Mouse (Mus musculus) erythroblast, embryonic 14.5 days (primary cell): Measurements from ENCODE around the gene Lalba. TPM values are rescaled to one million over a fixed set of nuclear protein-coding genes. Genes with fewer than 3 reads are reported as not detected.
"Not testable (repeated sequence)": the region's sequence is repeated elsewhere in the genome, so short reads cannot be mapped to it uniquely, and the experiment has no call there.

Experiments
- H3K27me3 ChIP-seq: 2 replicates; pipeline ENCODE4 v1.6.1; 2012; ENCODE audit warnings: inconsistent platforms; ENCODE audit not compliant: control insufficient read depth
- H3K36me3 ChIP-seq: 2 replicates; pipeline ENCODE4 v1.6.1; 2012; ENCODE audit warnings: mild to moderate bottlenecking, inconsistent platforms; ENCODE audit not compliant: control insufficient read depth
- H3K4me1 ChIP-seq: 2 replicates; pipeline ENCODE4 v1.6.1; 2012; ENCODE audit warnings: inconsistent platforms; ENCODE audit not compliant: control insufficient read depth
- H3K4me3 ChIP-seq: replicated peaks from 2 replicates; pipeline ENCODE3; 2012; ENCODE audit warnings: moderate library complexity, mild to moderate bottlenecking, inconsistent platforms
- H3K9me3 ChIP-seq: 2 replicates; pipeline ENCODE4 v1.6.1; 2012; ENCODE audit warnings: low read length, inconsistent platforms, mixed read lengths; ENCODE audit not compliant: control insufficient read depth
- GATA1 ChIP-seq: IDR thresholded peaks from 2 replicates; pipeline ENCODE4 v1.6.1; 2012; ENCODE audit warnings: low read length, inconsistent platforms, mixed read lengths
- TAL1 ChIP-seq: IDR thresholded peaks from 3 replicates; pipeline ENCODE4 v1.6.1; 2012; ENCODE audit warnings: low read length, inconsistent platforms, mixed read lengths
- polyA plus RNA-seq: library from polyadenylated mRNA; stranded (reverse); fragments of >175 nt; gene quantifications from 2 replicates; pipeline ENCODE4 v1.2.3, GENCODE M21; 2012

Lalba gene
- polyA plus RNA-seq, 1 experiment = not detected

GRCm38 (mm10) chr15:98471539-98471938 lies 11.0 kb downstream of the Lalba start:
- Histone ChIP-seq H3K4me1 (no peaks in the 10 kb centered on the region), H3K4me3 (no peak overlapping the region), H3K9me3 (no peaks in the 10 kb centered on the region), H3K27me3 (no peaks in the 10 kb centered on the region), H3K36me3 (no peaks in the 10 kb centered on the region)
- TF ChIP-seq GATA1 (no peak), TAL1 (no peak)

GRCm38 (mm10) chr15:98469596-98469995 lies 12.9 kb downstream of the Lalba start, which contains the start of gene OR5BS1P:
TSS of gene OR5BS1P (plus strand) at chr15:98469896.
- TF ChIP-seq TAL1 = no peak
- TF ChIP-seq GATA1 = no peak
- Histone ChIP-seq H3K27me3 (no peaks in the 10 kb centered on the region), H3K36me3 (no peaks in the 10 kb centered on the region), H3K4me3 (no peak within 1 kb of the TSS), H3K4me1 (no peaks in the 10 kb centered on the region), H3K9me3 (no peaks in the 10 kb centered on the region)

- no peaks in the 10 kb centered on the region for H3K27me3 ChIP-seq
- TF ChIP-seq GATA1 (no peak), TAL1 (no peak)
- H3K36me3 ChIP-seq = no peaks in the 10 kb centered on the region
- no peaks in the 10 kb centered on the region for H3K4me1 ChIP-seq
- no peaks in the 10 kb centered on the region for H3K9me3 ChIP-seq
- no peak within 1 kb of the TSS for H3K4me3 ChIP-seq
Measured at GRCm38 (mm10) chr15:98452288-98452687, 30.2 kb downstream of the Lalba start, which contains the start of gene Olfr281. TSS of gene Olfr281 (plus strand) at chr15:98452588.

- no peak for TF ChIP-seq TAL1
- no peak for TF ChIP-seq GATA1
- Histone ChIP-seq H3K9me3 (no peaks in the 10 kb centered on the region), H3K27me3 (no peaks in the 10 kb centered on the region), H3K36me3 (no peaks in the 10 kb centered on the region), H3K4me1 (no peaks in the 10 kb centered on the region), H3K4me3 (no peak overlapping the region)
Measured at GRCm38 (mm10) chr15:98448521-98448920, 34.0 kb downstream of the Lalba start.

- Histone ChIP-seq H3K4me3 (no peak overlapping the region), H3K4me1 (no peaks in the 10 kb centered on the region), H3K9me3 (peaks cover 2% of the 10 kb centered on the region; the same call in 1 of the 2 replicates), H3K36me3 (no peaks in the 10 kb centered on the region), H3K27me3 (no peaks in the 10 kb centered on the region)
- TF ChIP-seq GATA1 (no peak), TAL1 (no peak)
Measured at GRCm38 (mm10) chr15:98444561-98444960, 38.0 kb downstream of the Lalba start.

- not testable (repeated sequence) for H3K9me3 ChIP-seq, H3K4me3 ChIP-seq, H3K27me3 ChIP-seq
Measured at GRCm38 (mm10) chr15:98430925-98431324, 51.6 kb downstream of the Lalba start, which contains the start of gene Olfr282. TSS of gene Olfr282 (plus strand) at chr15:98431225.

More at GRCm38 (mm10) chr15:98430925-98431324, 51.6 kb downstream of the Lalba start, which contains the start of gene Olfr282:
- H3K4me1 ChIP-seq, H3K36me3 ChIP-seq: not testable (repeated sequence)

Other genes starting within 250 kb of the Lalba start
- not detected in 2 replicates for gene Olfr286, start 248.3 kb downstream of the Lalba start, polyA plus RNA-seq
- not detected in 2 replicates for gene H1fnt, start 225.4 kb downstream of the Lalba start, polyA plus RNA-seq
- 0.03 TPM in 1 of 2 replicates, not detected in the other for gene Zfp641, start 186.6 kb downstream of the Lalba start, polyA plus RNA-seq
- 0.01 TPM in 1 of 2 replicates, not detected in the other for gene Olfr285, start 165.4 kb downstream of the Lalba start, polyA plus RNA-seq
- not detected in 2 replicates for gene Olfr284, start 141.7 kb downstream of the Lalba start, polyA plus RNA-seq
- gene Olfr283, start 101.8 kb downstream of the Lalba start, polyA plus RNA-seq = not detected in 2 replicates
- not detected in 2 replicates for gene Olfr282, start 51.5 kb downstream of the Lalba start, polyA plus RNA-seq
- gene Olfr281, start 30.1 kb downstream of the Lalba start, polyA plus RNA-seq = 0.01 TPM in 1 of 2 replicates, not detected in the other
- not detected in 2 replicates for gene OR5BS1P, start 12.8 kb downstream of the Lalba start, polyA plus RNA-seq
- not detected in 2 replicates for gene Olfr279, start 9.7 kb upstream of the Lalba start, polyA plus RNA-seq
- gene Kansl2, start 51.5 kb upstream of the Lalba start, polyA plus RNA-seq = 2.3 and 2.7 TPM in 2 replicates
- gene Ccnt1, start 88.2 kb upstream of the Lalba start, polyA plus RNA-seq = 0.41 and 0.61 TPM in 2 replicates
- gene 4930415O20Rik, start 88.3 kb upstream of the Lalba start, polyA plus RNA-seq = not detected in 2 replicates
- 1.6 TPM in 2 replicates for gene Adcy6, start 127.4 kb upstream of the Lalba start, polyA plus RNA-seq
- not detected in 2 replicates for gene Cacnb3, start 148.1 kb upstream of the Lalba start, polyA plus RNA-seq
- 7.9 and 8.4 TPM in 2 replicates for gene Ddx23, start 180.2 kb upstream of the Lalba start, polyA plus RNA-seq
- 0.02 TPM in 1 of 2 replicates, not detected in the other for gene Rnd1, start 194.7 kb upstream of the Lalba start, polyA plus RNA-seq
- gene Ccdc65, start 225.5 kb upstream of the Lalba start, polyA plus RNA-seq = 0.08 TPM in 1 of 2 replicates, not detected in the other
- 0.06 and 0.19 TPM in 2 replicates for gene Fkbp11, start 245.5 kb upstream of the Lalba start, polyA plus RNA-seq